Mouse (Mus musculus) small intestine, adult 2 months (tissue): ENCODE results near the gene Serpine2.

Experiments used
- CTCF ChIP-seq: fragments of 200-500 bp; IDR thresholded peaks from 2 replicates; pipeline ENCODE4 v1.5.1; 2012; ENCODE audit warnings: low read depth, mild to moderate bottlenecking, control low read depth, inconsistent platforms, low read length, moderate library complexity, mixed read lengths; ENCODE audit not compliant: insufficient replicate concordance, insufficient read length; ENCODE audit errors: extremely low read depth
- POLR2A ChIP-seq: fragments of 200-500 bp; IDR thresholded peaks from 2 replicates; pipeline ENCODE4 v1.6.1; 2012; ENCODE audit warnings: low read depth, mild to moderate bottlenecking, control low read depth, inconsistent platforms, low read length, moderate library complexity

DNA sequence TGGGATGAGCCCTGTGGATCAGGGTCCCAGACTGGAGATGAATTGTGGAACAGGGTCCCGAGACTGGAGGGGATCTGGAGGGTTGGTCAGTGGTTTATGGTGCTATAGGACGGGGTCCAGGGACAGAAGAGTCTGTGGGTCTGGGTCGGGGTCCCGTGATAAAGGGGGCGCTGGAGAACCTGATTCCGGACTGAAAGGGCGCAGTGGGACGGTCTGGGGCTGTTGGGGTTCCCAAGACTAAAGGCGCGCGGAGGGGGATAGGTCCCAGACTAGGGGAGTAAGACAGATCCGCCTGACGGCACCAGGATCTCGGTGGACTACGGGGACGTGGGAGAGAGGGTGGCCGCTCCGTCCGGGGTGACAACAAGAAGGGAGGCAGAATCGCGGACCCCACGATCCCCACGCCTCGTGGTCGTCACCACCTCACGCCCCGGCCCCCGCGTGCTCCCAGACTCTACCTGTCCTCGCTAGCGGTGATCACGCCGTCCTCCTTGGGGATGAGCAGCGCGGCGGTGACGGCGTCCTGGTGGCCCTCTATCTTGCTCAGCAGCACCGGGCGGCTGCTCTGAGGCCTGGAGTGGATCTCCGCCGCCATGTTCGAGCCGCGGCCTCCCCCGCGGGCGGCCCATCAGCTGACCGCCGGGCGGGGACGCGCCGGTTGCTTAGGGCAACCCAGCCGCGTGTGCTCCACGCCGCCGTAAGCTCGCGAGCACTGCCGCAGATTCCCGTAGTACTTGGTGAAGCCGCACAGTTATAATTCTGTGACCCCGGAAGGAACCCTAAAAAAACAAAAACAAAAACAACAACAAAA, 99.7 kb downstream of the Serpine2 start:
- TF ChIP-seq CTCF (no peak), POLR2A (peak; percentile 82)
